Comparison of ENCODE assay signal across 32 mouse cellular contexts in the genomic region with DNA sequence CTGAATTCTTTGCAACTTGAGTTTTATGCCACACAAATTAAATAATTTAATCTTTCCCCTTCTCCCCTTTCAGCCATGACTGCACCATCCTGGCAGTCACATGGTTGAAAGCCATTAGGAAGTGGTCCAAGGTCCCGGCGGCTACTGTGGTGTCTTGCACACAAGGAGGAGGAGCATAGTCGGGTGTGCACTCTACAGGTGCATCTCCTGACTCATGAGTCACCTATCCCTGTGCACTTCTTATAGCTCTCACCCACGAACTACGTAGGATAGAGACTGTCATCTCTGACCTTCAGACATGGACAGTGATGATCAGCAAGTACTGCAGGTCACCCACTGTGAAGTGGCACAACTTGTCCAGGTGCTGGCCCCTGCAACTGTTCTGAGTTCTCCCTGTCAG.
"Had no signal": no experiment of that assay in that cellular context is flagged by ENCODE, and none has a peak within 500 bp of the region (broad histone marks: within the 10 kb centered on the region; RNA-seq: fewer than 3 reads in every experiment).

No protein-coding gene starts in this region.

- ATAC-seq: hindbrain, embryonic 16.5 days; hindbrain, postnatal 0 days; inflammation-experienced regulatory T-cells, adult 6 months; intestine, embryonic 15.5 days had no signal

- H3K36me3 ChIP-seq: heart, embryonic 10.5 days; heart, embryonic 12.5 days; heart, embryonic 13.5 days; heart, embryonic 15.5 days; hindbrain, embryonic 10.5 days; hindbrain, embryonic 12.5 days; hindbrain, embryonic 13.5 days; hindbrain, embryonic 15.5 days; intestine, embryonic 15.5 days; kidney, embryonic 15.5 days had no signal

- H3K4me2 ChIP-seq: heart, embryonic 12.5 days; heart, embryonic 13.5 days; heart, embryonic 15.5 days; hindbrain, embryonic 12.5 days; hindbrain, embryonic 13.5 days; hindbrain, embryonic 14.5 days; hindbrain, embryonic 15.5 days; intestine, embryonic 15.5 days; kidney, embryonic 15.5 days had no signal

- H3K27me3 ChIP-seq: heart, embryonic 12.5 days; heart, embryonic 13.5 days; heart, embryonic 15.5 days; hindbrain, embryonic 12.5 days; hindbrain, embryonic 13.5 days; hindbrain, embryonic 15.5 days; intestine, embryonic 15.5 days; kidney, embryonic 15.5 days had no signal

- DNase-seq: heart, postnatal 10 days; heart, postnatal 14 days; heart, postnatal 36 days; heart, postnatal 4 days; kidney, adult 11 months; kidney, adult 2 months; kidney, adult 8-10 months; kidney, adult 9 months; kidney, postnatal 10 days; kidney, postnatal 14 days; kidney, postnatal 25 days; kidney, postnatal 36 days; kidney, postnatal 4 days; layer of hippocampus, adult 9-11 months; layer of hippocampus, postnatal 36 days had no signal

- H3K27ac ChIP-seq: heart, embryonic 10.5 days; heart, embryonic 13.5 days; heart, embryonic 15.5 days; hindbrain, embryonic 10.5 days; hindbrain, embryonic 12.5 days; hindbrain, embryonic 13.5 days; hindbrain, embryonic 14.5 days; hindbrain, embryonic 15.5 days; hindbrain, postnatal 0 days; intestine, embryonic 15.5 days; kidney, embryonic 15.5 days; kidney, postnatal 0 days; layer of hippocampus, adult 2 months; left cerebral cortex, adult 2 months had no signal

- H3K9ac ChIP-seq: heart, embryonic 12.5 days; heart, embryonic 13.5 days; heart, embryonic 15.5 days; hindbrain, embryonic 12.5 days; hindbrain, embryonic 13.5 days; hindbrain, embryonic 14.5 days; hindbrain, embryonic 15.5 days; intestine, embryonic 15.5 days; kidney, embryonic 15.5 days had no signal

- H3K4me3 ChIP-seq: heart, embryonic 10.5 days; heart, embryonic 12.5 days; heart, embryonic 13.5 days; heart, embryonic 15.5 days; hindbrain, embryonic 10.5 days; hindbrain, embryonic 12.5 days; hindbrain, embryonic 13.5 days; hindbrain, embryonic 15.5 days; intestine, embryonic 15.5 days; kidney, embryonic 15.5 days; layer of hippocampus, adult 2 months; left cerebral cortex, adult 2 months had no signal

- H3K9me3 ChIP-seq: heart, embryonic 10.5 days; heart, embryonic 12.5 days; heart, embryonic 13.5 days; heart, embryonic 15.5 days; hindbrain, embryonic 10.5 days; hindbrain, embryonic 12.5 days; hindbrain, embryonic 13.5 days; hindbrain, embryonic 15.5 days; intestine, embryonic 15.5 days; kidney, embryonic 15.5 days had no signal

- H3K4me1 ChIP-seq: hindbrain, embryonic 13.5 days; hindbrain, embryonic 15.5 days; intestine, embryonic 15.5 days; kidney, embryonic 15.5 days had no signal
